Mouse (Mus musculus): ENCODE measurements around the gene Pigk.

DNA sequence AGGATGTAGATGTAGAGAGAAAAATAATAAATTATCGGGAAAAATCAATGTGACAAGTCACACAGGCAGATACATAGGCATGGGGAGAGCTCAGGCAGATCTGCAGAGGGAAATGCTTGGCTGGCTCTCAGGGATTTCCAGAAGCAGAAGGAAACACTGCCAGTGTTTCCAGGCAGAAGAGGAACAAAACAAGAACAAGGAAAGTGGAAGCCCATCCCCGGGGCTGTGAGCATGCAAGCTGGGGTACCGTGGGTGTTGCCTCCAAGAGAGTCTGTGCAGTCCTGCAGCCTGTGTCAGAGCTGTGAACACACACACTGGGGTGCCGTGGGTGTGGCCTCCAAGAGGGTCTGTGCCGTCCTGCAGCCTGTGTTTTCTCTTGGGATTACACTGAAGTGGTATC is 279.7 kb downstream of the Pigk start:
- TF ChIP-seq FLI1 (IDR thresholded peaks at IDR 0.05; ENCODE audit: low read length) (no peak), GATA1 (IDR thresholded peaks at IDR 0.05; ENCODE audit: borderline replicate concordance, low read length) (no peak)
